Mouse (Mus musculus): ENCODE results near the gene Pde4dip.

GRCm38 (mm10) chr3:97879222-97879621 is 9.3 kb downstream of the Pde4dip start:
- TF ChIP-seq EP300 (IDR thresholded peaks at IDR 0.05) (no peak), CTCF (IDR thresholded peaks at IDR 0.05) (peak; percentile 89)
